Mouse (Mus musculus): ENCODE results near the gene Sez6l.

The Sez6l gene

GRCm38 (mm10) chr5:112532894-112533293 is 44.1 kb downstream of the Sez6l start:
- DNase-seq, result no peak

- DNase-seq, result peak in 1 of 2 experiments; percentile 15
Observed at GRCm38 (mm10) chr5:112532210-112532609, 44.8 kb downstream of the Sez6l start.

- no peak for DNase-seq
Observed at GRCm38 (mm10) chr5:112531111-112531510, 45.9 kb downstream of the Sez6l start.

GRCm38 (mm10) chr5:112526936-112527335 is 50.0 kb downstream of the Sez6l start:
- no peak for DNase-seq

- no peak for DNase-seq
Observed at GRCm38 (mm10) chr5:112526435-112526834, 50.5 kb downstream of the Sez6l start.

- no peak for DNase-seq
Observed at GRCm38 (mm10) chr5:112525980-112526379, 51.0 kb downstream of the Sez6l start.

- DNase-seq, result no peak
Observed at GRCm38 (mm10) chr5:112525271-112525670, 51.7 kb downstream of the Sez6l start.

GRCm38 (mm10) chr5:112523796-112524195 is 53.2 kb downstream of the Sez6l start:
- no peak for DNase-seq

- no peak for DNase-seq
Observed at GRCm38 (mm10) chr5:112523331-112523730, 53.7 kb downstream of the Sez6l start.

GRCm38 (mm10) chr5:112521703-112522527 is 55.1 kb downstream of the Sez6l start:
- no peak for DNase-seq

- no peak for DNase-seq
Observed at GRCm38 (mm10) chr5:112520826-112521702, 55.9 kb downstream of the Sez6l start.

- DNase-seq, result no peak
Observed at GRCm38 (mm10) chr5:112518773-112519172, 58.2 kb downstream of the Sez6l start.

- no peak for DNase-seq
Observed at GRCm38 (mm10) chr5:112517454-112517853, 59.5 kb downstream of the Sez6l start.

- DNase-seq, result peak in 1 of 2 experiments; percentile 7
Observed at GRCm38 (mm10) chr5:112516527-112516926, 60.5 kb downstream of the Sez6l start.

- no peak for DNase-seq
Observed at GRCm38 (mm10) chr5:112510351-112510750, 66.6 kb downstream of the Sez6l start.

GRCm38 (mm10) chr5:112509916-112510315 is 67.1 kb downstream of the Sez6l start:
- no peak for DNase-seq

GRCm38 (mm10) chr5:112505595-112505994 is 71.4 kb downstream of the Sez6l start:
- DNase-seq, result no peak

- no peak for DNase-seq
Observed at GRCm38 (mm10) chr5:112501384-112501783, 75.6 kb downstream of the Sez6l start.

- no peak for DNase-seq
Observed at GRCm38 (mm10) chr5:112499918-112500682, 76.9 kb downstream of the Sez6l start.

- no peak for DNase-seq
Observed at GRCm38 (mm10) chr5:112498921-112499917, 77.8 kb downstream of the Sez6l start.

- DNase-seq, result no peak
Observed at GRCm38 (mm10) chr5:112496753-112497369, 80.1 kb downstream of the Sez6l start.
